Mouse (Mus musculus) kidney, embryonic 15.5 days (tissue): ENCODE results near the gene Metap1d. TPM values are rescaled to one million over a fixed set of nuclear protein-coding genes. Genes with fewer than 3 reads are reported as not detected.
A peak's percentile ranks its signal among the peaks of the same experiment; 100 is the strongest.

Experiments used
- ATAC-seq: fragments of 200-750 bp; cut with Nextera tagmentation; replicated peaks from 2 replicates; pipeline ENCODE4 v1.8.0; 2017; ENCODE audit warnings: moderate TSS enrichment; ENCODE audit not compliant: low FRiP score
- H3K27ac ChIP-seq: fragments of 300-500 bp; sonication (generic); 2 replicates; pipeline ENCODE4 v1.5.1; 2015; ENCODE audit warnings: mild to moderate bottlenecking, inconsistent platforms
- H3K27me3 ChIP-seq: fragments of 300-500 bp; sonication (generic); 2 replicates; pipeline ENCODE4 v1.6.1; 2015; ENCODE audit warnings: inconsistent platforms
- H3K36me3 ChIP-seq: fragments of 300-500 bp; sonication (generic); 2 replicates; pipeline ENCODE4 v1.6.1; 2015; ENCODE audit warnings: inconsistent platforms
- H3K4me1 ChIP-seq: fragments of 300-500 bp; sonication (generic); 2 replicates; pipeline ENCODE4 v1.6.1; 2015; ENCODE audit warnings: inconsistent platforms
- H3K4me2 ChIP-seq: fragments of 300-500 bp; sonication (generic); 2 replicates; pipeline ENCODE4 v1.6.1; 2015; ENCODE audit warnings: moderate library complexity, mild to moderate bottlenecking, inconsistent platforms
- H3K4me3 ChIP-seq: fragments of 300-500 bp; sonication (generic); replicated peaks from 2 replicates; pipeline ENCODE4 v1.5.1; 2015; ENCODE audit warnings: mild to moderate bottlenecking, inconsistent platforms
- H3K9ac ChIP-seq: fragments of 300-500 bp; sonication (generic); 2 replicates; pipeline ENCODE4 v1.6.1; 2015; ENCODE audit warnings: mild to moderate bottlenecking, inconsistent platforms
- H3K9me3 ChIP-seq: fragments of 300-500 bp; sonication (generic); replicated peaks from 2 replicates; pipeline ENCODE4 v1.6.1; 2016; ENCODE audit warnings: inconsistent platforms
- WGBS: fragments of 180-500 bp; shearing (Covaris S2); methylation state at CpG from one replicate; pipeline ENCODE4 v1.1.7; 2015; ENCODE audit warnings: mixed read lengths; 5-methylcytosine and 5-hydroxymethylcytosine counted together
- polyA plus RNA-seq: library from polyadenylated mRNA; unstranded; fragments of >200 nt; fragmentation: Nextera tagmentation; extraction: Ambion mirVana; gene quantifications from 2 replicates; pipeline ENCODE4 v1.2.1, GENCODE M21; 2015

Gene Metap1d
- polyA plus RNA-seq, 1 experiment from 2014 or later: 39.5 TPM

DNA sequence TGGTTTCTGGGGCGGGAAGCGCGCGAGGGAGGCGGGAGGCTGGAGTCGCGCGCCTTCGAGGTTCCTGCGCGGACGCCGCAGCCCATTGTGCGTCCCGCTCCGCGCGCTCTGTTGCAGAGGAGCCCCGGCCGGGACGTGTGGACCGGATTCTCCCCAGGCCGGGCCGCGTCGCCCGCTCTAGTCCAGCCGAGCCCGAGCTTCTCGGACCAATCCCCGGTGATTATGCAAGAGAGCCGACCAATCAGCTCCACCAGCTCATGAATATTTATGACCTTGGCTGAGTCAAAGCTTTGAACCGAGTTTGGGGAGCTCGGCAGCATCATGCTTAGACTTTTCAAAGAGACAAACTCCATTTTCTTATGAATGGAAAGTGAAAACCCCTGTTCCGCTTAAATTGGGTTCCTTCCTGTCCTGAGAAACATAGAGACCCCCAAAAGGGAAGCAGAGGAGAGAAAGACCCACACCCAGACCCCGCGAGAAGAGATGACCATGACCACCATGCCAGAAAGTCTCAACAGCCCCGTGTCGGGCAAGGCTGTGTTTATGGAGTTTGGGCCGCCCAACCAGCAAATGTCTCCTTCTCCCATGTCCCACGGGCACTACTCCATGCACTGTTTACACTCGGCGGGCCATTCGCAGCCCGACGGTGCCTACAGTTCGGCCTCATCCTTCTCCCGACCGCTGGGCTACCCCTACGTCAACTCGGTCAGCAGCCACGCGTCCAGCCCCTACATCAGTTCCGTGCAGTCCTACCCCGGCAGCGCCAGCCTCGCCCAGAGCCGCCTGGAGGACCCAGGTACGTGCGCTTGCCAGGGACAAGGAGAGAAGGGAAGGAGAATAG is 76.7 kb downstream of the Metap1d start:
- H3K9ac ChIP-seq: no peak overlapping the region; the same call in 1 of the 2 replicates
- H3K27me3 ChIP-seq: peaks cover 100% of the 10 kb centered on the region
- H3K4me3 ChIP-seq: peak overlapping the region; percentile 51
- under 1% methylated on average over 60 of the region's 60 CpGs for WGBS
- peaks cover 37% of the 10 kb centered on the region for H3K4me1 ChIP-seq
- peak overlapping the region; percentile 97 for H3K4me2 ChIP-seq
- H3K36me3 ChIP-seq: no peaks in the 10 kb centered on the region
- ATAC-seq: peak; percentile 92
- no peak overlapping the region for H3K27ac ChIP-seq
- H3K9me3 ChIP-seq: no peaks in the 10 kb centered on the region

DNA sequence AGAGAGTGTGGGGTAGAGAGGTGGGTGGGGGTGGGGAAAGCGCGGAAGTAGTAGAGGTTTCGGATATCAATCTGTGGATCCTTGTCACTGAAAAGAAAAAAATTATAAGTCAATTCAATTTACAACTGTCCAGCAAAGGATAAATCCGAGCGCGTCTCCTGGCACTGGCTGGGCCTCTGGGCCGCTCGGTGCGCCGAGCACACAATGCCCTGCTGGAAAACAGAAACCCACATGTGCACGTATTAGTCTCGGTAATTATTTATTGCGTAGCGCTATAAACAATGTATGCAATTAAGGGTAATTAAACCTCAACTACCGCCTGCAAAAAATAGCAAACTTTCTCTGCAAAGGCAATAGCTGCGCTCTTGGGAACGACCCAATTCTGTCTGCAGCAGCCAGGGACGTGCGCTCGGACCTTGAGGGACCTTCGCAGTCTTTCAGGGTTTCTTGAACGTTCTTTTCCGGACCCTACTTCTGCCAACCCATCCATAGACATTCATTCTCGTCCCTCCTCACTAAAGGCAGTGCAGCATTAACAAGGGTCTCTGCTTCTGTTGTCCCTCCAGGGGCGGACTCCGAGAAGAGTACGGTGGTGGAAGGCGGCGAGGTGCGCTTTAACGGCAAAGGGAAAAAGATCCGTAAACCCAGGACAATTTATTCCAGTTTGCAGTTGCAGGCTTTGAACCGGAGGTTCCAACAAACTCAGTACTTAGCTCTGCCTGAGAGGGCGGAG is 77.5 kb downstream of the Metap1d start:
- H3K4me1 ChIP-seq: peaks cover 35% of the 10 kb centered on the region

DNA sequence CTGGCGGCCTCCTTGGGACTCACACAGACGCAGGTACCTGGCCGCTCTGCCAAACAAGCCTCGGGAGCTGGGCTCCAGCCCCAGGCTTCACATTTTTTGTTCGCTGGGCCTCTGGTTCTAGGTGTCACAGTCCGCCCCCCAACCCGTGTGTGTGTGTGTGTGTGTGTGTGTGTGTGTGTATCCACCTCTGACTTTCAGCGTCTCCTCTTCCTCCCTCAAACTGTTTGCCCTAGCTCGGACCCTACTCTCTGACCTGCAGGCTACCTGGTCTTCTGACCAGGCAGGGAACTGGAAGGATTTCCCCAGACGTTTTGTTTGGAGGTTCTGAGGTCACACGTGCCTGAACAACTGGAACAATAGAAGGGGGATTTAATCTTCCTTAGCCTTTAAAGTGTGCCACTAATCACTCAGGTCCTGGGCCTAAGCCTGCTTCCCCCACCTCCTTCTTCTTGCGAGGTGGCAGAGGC is 78.1 kb downstream of the Metap1d start:
- no peak for ATAC-seq
- no peaks in the 10 kb centered on the region for H3K9me3 ChIP-seq
- peaks cover 97% of the 10 kb centered on the region for H3K27me3 ChIP-seq
- H3K4me3 ChIP-seq: no peak overlapping the region
- 1% methylated on average over 12 of the region's 12 CpGs for WGBS
- H3K36me3 ChIP-seq: no peaks in the 10 kb centered on the region
- H3K4me1 ChIP-seq: peaks cover 35% of the 10 kb centered on the region
- no peak overlapping the region for H3K4me2 ChIP-seq
- H3K9ac ChIP-seq: no peak overlapping the region
- no peak overlapping the region for H3K27ac ChIP-seq

More for the DNA sequence above, 77.5 kb downstream of the Metap1d start:
- Histone ChIP-seq H3K27ac (no peak overlapping the region), H3K9me3 (no peaks in the 10 kb centered on the region), H3K4me2 (peak overlapping the region; percentile 97), H3K9ac (no peak overlapping the region), H3K36me3 (no peaks in the 10 kb centered on the region), H3K4me3 (peak overlapping the region; percentile 51), H3K27me3 (peaks cover 99% of the 10 kb centered on the region)
- under 1% methylated on average over 34 of the region's 34 CpGs for WGBS
- ATAC-seq: no peak

DNA sequence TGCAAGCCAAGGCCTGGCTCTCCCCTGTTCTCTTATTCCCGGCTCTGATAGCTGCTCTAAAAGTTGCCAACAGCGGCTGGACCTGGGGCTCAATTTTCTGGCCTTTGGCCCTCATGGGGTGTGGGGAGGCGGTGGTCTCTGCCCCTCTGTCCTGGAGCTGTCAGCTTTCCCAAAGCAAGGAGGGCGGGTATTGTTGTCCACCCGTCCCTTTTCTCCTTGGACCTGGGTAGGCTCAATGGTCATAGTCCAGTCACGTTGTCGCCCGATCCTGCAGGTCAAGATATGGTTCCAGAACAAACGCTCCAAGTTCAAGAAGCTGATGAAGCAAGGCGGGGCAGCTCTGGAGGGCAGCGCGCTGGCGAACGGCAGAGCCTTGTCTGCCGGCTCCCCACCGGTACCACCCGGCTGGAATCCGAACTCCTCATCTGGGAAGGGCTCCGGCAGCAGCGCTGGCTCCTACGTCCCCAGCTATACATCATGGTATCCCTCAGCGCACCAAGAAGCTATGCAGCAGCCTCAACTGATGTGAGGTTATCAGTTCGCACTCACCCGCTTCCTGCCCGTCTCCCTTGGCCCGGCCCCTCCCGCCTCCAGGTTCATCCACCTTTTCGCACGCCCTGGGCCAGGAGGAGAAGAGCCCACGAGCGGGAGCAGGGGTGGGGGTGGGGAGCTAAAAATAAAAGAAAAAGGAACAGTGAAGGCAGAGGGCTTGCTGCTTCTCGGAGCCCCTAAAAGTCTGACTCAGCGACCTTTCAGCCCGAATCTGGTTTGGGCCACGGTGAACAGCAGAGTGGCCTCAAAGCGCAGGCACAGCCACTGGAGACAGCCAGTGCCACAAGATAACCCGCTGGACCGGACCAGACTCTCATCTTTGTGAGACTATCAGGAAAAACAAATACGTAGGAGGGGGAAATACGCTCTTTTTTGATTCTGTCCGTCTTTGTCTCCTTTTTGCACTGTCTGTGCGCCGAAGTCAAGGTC is 79.2 kb downstream of the Metap1d start:
- no peak overlapping the region for H3K4me3 ChIP-seq

DNA sequence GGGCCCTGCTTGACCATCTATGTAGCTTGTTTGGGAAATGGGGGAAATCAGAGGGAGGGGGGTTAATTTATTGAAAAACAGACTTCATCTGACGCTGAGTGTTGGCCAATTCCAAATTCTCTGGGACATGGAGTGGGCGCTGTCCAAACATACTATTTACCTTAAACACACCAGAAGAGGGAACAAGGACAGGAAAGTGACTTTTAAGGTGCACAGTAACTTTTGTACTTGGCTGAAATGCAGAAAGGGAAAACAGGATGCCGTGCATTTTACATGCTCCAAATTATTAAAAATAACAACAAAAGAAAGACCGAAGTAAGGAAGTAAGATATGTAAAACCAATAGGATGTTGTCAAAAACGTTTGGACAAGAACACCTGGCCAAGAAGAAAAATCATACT is 80.0 kb downstream of the Metap1d start:
- H3K4me1 ChIP-seq: peaks cover 27% of the 10 kb centered on the region
- 7% methylated on average over 5 of the region's 5 CpGs for WGBS
- H3K4me2 ChIP-seq: no peak overlapping the region
- peaks cover 97% of the 10 kb centered on the region for H3K27me3 ChIP-seq
- H3K36me3 ChIP-seq: no peaks in the 10 kb centered on the region
- H3K9me3 ChIP-seq: no peaks in the 10 kb centered on the region
- no peak overlapping the region for H3K4me3 ChIP-seq
- H3K27ac ChIP-seq: no peak overlapping the region
- H3K9ac ChIP-seq: no peak overlapping the region
- no peak for ATAC-seq

More for the DNA sequence above, 79.2 kb downstream of the Metap1d start:
- ATAC-seq: no peak
- H3K36me3 ChIP-seq: no peaks in the 10 kb centered on the region
- no peak overlapping the region for H3K4me2 ChIP-seq
- no peak overlapping the region for H3K27ac ChIP-seq
- H3K4me1 ChIP-seq: peaks cover 29% of the 10 kb centered on the region
- peaks cover 97% of the 10 kb centered on the region for H3K27me3 ChIP-seq
- WGBS: under 1% methylated on average over 43 of the region's 43 CpGs
- no peak overlapping the region for H3K9ac ChIP-seq
- H3K9me3 ChIP-seq: no peaks in the 10 kb centered on the region

DNA sequence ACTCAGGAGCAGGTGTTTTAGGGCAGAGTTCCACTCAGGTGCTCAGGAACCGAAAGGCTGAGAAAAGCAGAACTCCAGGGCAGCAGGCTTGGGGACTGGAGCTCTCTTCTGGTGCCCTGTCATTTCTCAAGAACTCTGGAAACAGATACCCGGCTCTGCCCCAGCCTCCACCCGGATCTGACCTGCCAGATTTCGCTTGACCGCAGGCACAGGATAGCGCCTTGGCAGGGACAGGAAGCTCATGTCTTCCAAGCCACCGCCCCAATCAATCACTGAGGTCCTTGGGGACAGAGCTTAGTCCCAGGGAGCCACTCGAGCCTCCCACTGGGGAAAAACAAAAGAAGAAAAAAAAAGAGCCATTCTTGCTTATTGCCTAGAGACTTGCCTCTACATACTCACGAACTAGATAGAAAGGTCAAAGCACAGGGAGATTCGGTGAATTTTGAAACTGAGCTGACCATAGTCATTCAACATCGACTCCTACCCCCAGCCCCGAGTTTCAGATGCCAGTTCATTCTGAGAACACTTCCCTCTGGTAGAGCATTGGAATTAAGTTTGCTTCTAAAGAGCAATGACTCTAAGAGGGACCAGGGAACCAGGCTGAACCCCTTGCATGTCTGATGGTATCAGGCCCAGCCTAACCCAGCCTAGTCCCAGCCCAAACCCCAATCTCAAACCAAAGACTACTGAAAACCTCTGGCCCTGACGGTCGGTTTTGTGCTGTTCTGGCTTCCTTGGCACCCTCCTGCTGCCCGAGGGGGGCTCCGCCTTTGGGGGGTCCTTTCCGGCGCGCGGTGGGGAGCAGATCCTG is 81.4 kb downstream of the Metap1d start:
- Histone ChIP-seq H3K27me3 (peaks cover 97% of the 10 kb centered on the region), H3K4me2 (no peak overlapping the region), H3K9me3 (no peaks in the 10 kb centered on the region), H3K27ac (no peak overlapping the region), H3K4me1 (peaks cover 23% of the 10 kb centered on the region), H3K9ac (no peak overlapping the region), H3K4me3 (no peak overlapping the region), H3K36me3 (no peaks in the 10 kb centered on the region)
- ATAC-seq: no peak
- WGBS: under 1% methylated on average over 20 of the region's 20 CpGs

DNA sequence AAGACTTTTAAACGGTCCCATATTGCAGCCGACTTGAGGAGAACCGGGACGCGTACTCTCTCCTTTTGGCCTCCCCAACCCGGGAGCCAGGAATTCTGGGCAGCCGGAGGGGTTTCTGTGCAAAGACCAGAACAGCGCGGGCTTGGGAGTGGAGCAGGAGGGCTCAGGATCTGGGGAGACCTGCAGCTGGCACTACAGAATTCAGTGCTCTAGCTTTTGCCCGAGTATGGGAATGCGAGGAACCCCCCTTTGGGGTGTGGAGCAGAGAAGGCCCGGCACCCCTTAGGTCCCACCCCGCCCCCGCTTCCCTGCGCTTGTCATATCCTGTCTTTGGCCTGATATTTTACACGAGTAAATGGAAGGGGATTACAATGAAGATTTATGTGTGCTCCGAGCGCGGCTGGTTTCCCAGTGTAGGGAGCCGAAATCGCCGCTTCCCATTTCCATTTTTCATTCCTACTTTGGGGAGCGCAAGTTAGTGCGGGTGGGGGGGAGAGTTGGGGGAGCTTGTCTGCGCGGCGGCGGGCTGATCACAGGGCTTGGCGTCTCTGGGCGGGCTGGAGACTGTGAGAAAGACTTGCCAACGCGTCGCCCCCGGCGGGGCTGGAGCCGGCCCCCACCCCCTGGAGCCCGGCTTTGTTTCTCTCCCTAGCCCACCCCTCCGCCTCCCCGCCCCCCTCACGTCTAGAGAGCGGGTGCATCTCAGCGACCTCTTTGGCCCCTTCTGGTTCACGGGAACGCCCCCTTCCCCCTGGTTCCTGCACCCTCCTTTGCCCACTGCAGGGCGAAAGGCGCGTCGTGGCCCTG is 87.7 kb downstream of the Metap1d start:
- Histone ChIP-seq H3K4me2 (peak overlapping the region; percentile 34), H3K4me3 (peak overlapping the region; percentile 23), H3K4me1 (peaks cover 55% of the 10 kb centered on the region), H3K9me3 (no peaks in the 10 kb centered on the region), H3K36me3 (no peaks in the 10 kb centered on the region), H3K27me3 (peaks cover 100% of the 10 kb centered on the region), H3K27ac (no peak overlapping the region), H3K9ac (no peak overlapping the region)
- WGBS: under 1% methylated on average over 48 of the region's 48 CpGs
- ATAC-seq: no peak

DNA sequence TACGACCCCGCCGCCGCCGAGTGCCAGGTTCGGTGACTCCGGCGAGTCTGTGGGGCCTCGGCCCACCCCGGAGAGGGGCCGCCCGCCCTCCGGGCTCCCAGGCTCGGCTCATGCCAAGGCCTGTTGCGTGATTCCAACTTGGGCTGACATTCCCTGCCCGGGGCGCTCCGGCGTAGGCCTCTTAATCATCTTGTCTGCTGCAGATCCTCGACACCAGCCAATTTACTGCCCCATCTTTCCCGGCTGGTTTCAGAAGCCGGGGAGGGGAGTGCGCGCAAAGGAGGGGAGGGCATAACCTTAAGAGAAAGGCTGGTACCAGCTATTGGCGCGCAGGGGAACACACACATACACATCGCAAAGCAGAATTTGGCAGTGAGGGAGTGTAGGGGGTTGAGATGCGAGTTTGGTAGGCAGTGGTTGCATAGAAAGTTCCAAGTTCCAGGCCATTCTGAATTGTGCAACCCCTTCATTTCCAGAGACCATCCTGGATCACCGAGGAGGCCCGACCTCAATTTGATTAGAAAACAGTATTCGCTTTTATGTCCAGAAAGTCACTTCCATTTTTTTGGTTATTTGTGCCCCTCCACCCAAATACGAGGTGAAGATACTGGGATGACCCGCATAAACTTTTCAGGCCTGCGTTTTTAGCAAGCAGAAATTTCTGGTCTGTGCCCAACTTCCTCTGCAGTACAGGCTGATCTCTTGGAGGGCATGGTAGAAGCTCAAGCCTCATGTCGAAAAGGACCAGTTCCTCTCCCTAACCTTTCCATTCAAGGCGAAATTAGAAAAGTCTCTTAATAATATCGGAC is 88.5 kb downstream of the Metap1d start:
- Histone ChIP-seq H3K4me2 (peak overlapping the region; percentile 34), H3K9me3 (no peaks in the 10 kb centered on the region), H3K9ac (no peak overlapping the region), H3K36me3 (no peaks in the 10 kb centered on the region), H3K4me3 (peak overlapping the region; percentile 23), H3K27ac (no peak overlapping the region), H3K27me3 (peaks cover 100% of the 10 kb centered on the region), H3K4me1 (peaks cover 63% of the 10 kb centered on the region)
- 2% methylated on average over 37 of the region's 37 CpGs for WGBS
- ATAC-seq: no peak

DNA sequence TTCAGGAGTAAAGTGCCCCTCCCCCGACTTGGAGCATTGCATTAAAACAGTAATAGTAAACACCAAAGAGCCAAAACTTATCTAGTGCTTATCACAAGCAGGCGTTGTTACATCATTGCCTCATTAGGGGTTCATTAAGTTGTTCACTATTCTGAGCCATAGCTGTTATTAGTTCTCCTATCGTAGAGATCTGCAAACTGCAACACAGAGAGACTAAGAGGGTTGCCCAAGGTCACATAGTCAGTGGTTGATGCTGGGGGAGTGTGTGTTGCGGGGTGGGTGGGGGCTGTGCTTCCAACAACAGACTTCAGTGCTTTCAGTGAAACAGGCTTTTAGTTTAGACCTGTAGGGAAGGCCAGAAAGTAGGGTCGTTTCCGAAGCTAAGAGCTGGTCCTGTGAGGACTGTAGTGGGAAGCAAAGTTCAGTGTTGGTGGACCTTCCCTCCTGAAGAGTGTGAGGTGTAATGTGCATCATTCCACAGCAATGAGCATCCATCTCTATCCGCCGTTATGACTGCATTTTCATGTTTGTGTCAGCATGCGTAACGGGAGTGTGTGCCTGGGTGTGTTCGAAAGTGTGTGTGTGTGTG is 89.2 kb downstream of the Metap1d start:
- Histone ChIP-seq H3K4me3 (no peak overlapping the region), H3K4me2 (peak overlapping the region; percentile 46; the same call in 1 of the 2 replicates), H3K9ac (no peak overlapping the region), H3K9me3 (no peaks in the 10 kb centered on the region), H3K4me1 (peaks cover 67% of the 10 kb centered on the region), H3K36me3 (no peaks in the 10 kb centered on the region), H3K27ac (no peak overlapping the region), H3K27me3 (peaks cover 100% of the 10 kb centered on the region)
- WGBS: 4% methylated on average over 11 of the region's 11 CpGs
- ATAC-seq: no peak
